In the genomic region with DNA sequence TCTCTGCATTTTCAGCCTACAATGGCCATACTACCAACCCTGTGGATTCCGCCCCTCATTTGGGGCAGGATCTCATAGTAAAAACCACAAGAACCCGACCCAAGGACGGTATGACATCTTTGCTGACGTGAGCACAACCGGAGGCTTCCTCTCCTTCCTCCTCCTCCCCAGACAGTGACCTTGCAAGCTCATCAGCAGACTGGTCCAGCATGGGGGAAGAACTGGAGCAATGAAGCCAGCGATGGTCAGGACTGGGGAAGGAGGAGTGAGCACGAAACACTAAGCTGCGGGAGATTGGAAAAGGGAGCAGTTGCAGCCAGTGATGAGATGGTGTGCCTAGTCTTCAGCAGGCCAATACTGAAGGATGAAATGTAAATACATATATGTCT, we compare ENCODE assay signal across 8 mouse cellular contexts. TPM values are rescaled to one million over a fixed set of nuclear protein-coding genes. Genes with fewer than 3 reads are reported as not detected.
DNase-seq lines count a peak whose midpoint lies in the region; ATAC-seq lines count a peak whose summit lies in the region.

No protein-coding gene starts in this region.

- H3K27me3 ChIP-seq in lung, embryonic 16.5 days (ENCODE audit: control insufficient read depth, insufficient read depth, low read depth, low read length) = no peaks in the 10 kb centered on the region
- no peaks in the 10 kb centered on the region for H3K27me3 ChIP-seq in embryonic facial prominence, embryonic 13.5 days
- H3K27me3 ChIP-seq in limb, embryonic 11.5 days (ENCODE audit: control insufficient read depth, insufficient read depth, low read length) = no peaks in the 10 kb centered on the region
- H3K27me3 ChIP-seq in neural tube, embryonic 15.5 days (replicated peaks) = no peaks in the 10 kb centered on the region

- no peaks in the 10 kb centered on the region; the same call in 1 of the 2 replicates for H3K36me3 ChIP-seq in lung, embryonic 16.5 days (ENCODE audit: control insufficient read depth, insufficient read depth, low read length)
- H3K36me3 ChIP-seq in embryonic facial prominence, embryonic 13.5 days = peaks cover 9% of the 10 kb centered on the region
- peaks cover 2% of the 10 kb centered on the region; the same call in 1 of the 2 replicates for H3K36me3 ChIP-seq in limb, embryonic 11.5 days (ENCODE audit: control insufficient read depth, insufficient read depth, low read length)
- peaks cover 14% of the 10 kb centered on the region for H3K36me3 ChIP-seq in neural tube, embryonic 15.5 days

- H3K4me2 ChIP-seq in lung, embryonic 16.5 days (ENCODE audit: low read depth, low read length) = peak overlapping the region; percentile 82
- peak overlapping the region; percentile 84 for H3K4me2 ChIP-seq in embryonic facial prominence, embryonic 13.5 days
- H3K4me2 ChIP-seq in limb, embryonic 11.5 days (ENCODE audit: low read depth, severe bottlenecking) = peak overlapping the region; percentile 80
- H3K4me2 ChIP-seq in neural tube, embryonic 15.5 days = peak overlapping the region; percentile 88

- no peaks in the 10 kb centered on the region for H3K9me3 ChIP-seq in lung, embryonic 16.5 days (ENCODE audit: control insufficient read depth, low read length)
- H3K9me3 ChIP-seq in embryonic facial prominence, embryonic 13.5 days = no peaks in the 10 kb centered on the region
- no peaks in the 10 kb centered on the region for H3K9me3 ChIP-seq in limb, embryonic 11.5 days (ENCODE audit: control insufficient read depth, low read length)
- H3K9me3 ChIP-seq in neural tube, embryonic 15.5 days (replicated peaks) = no peaks in the 10 kb centered on the region

- WGBS in lung, embryonic 16.5 days = 13% methylated on average over 8 of the region's 8 CpGs
- 9% methylated on average over 8 of the region's 8 CpGs for WGBS in embryonic facial prominence, embryonic 13.5 days
- WGBS in limb, embryonic 11.5 days = 16% methylated on average over 8 of the region's 8 CpGs
- WGBS in neural tube, embryonic 15.5 days = 9% methylated on average over 8 of the region's 8 CpGs

- no peak overlapping the region for H3K27ac ChIP-seq in lung, embryonic 16.5 days (ENCODE audit: low read length)
- H3K27ac ChIP-seq in embryonic facial prominence, embryonic 13.5 days = peak overlapping the region; percentile 83; the same call in 1 of the 2 replicates
- no peak overlapping the region for H3K27ac ChIP-seq in limb, embryonic 11.5 days (replicated peaks; ENCODE audit: low read depth, low read length)
- H3K27ac ChIP-seq in neural tube, embryonic 15.5 days (replicated peaks) = peak overlapping the region; percentile 95

- peaks cover 9% of the 10 kb centered on the region for H3K4me1 ChIP-seq in lung, embryonic 16.5 days (replicated peaks; ENCODE audit: control insufficient read depth, insufficient read depth, low read length)
- peaks cover 17% of the 10 kb centered on the region for H3K4me1 ChIP-seq in embryonic facial prominence, embryonic 13.5 days
- peaks cover 4% of the 10 kb centered on the region for H3K4me1 ChIP-seq in limb, embryonic 11.5 days (ENCODE audit: control insufficient read depth, insufficient read depth, low read length)
- H3K4me1 ChIP-seq in neural tube, embryonic 15.5 days = peaks cover 36% of the 10 kb centered on the region

- ATAC-seq in lung, embryonic 16.5 days (ENCODE audit: low read depth) = no peak
- ATAC-seq in embryonic facial prominence, embryonic 13.5 days (ENCODE audit: insufficient number of reproducible peaks, insufficient read depth, low FRiP score, low TSS enrichment, low read depth) = no peak
- ATAC-seq in limb, embryonic 11.5 days (ENCODE audit: insufficient number of reproducible peaks, low FRiP score, low TSS enrichment, low read depth) = no peak
- ATAC-seq in neural tube, embryonic 15.5 days (ENCODE audit: low FRiP score) = no peak

- H3K4me3 ChIP-seq in lung, embryonic 16.5 days (ENCODE audit: low read length) = peak overlapping the region; percentile 94
- peak overlapping the region; percentile 77 for H3K4me3 ChIP-seq in embryonic facial prominence, embryonic 13.5 days
- H3K4me3 ChIP-seq in limb, embryonic 11.5 days (ENCODE audit: low read depth, low read length) = peak overlapping the region; percentile 84
- peak overlapping the region; percentile 89 for H3K4me3 ChIP-seq in neural tube, embryonic 15.5 days (replicated peaks)

- H3K9ac ChIP-seq in lung, embryonic 16.5 days (ENCODE audit: low read length) = peak overlapping the region; percentile 72
- peak overlapping the region; percentile 78 for H3K9ac ChIP-seq in embryonic facial prominence, embryonic 13.5 days
- no peak overlapping the region for H3K9ac ChIP-seq in limb, embryonic 11.5 days (ENCODE audit: low read length)
- peak overlapping the region; percentile 91 for H3K9ac ChIP-seq in neural tube, embryonic 15.5 days (replicated peaks)

- DNase-seq in adrenal gland, adult 2 months = peak; percentile 39
- no peak for DNase-seq in adrenal gland, adult 8-10 months
- no peak for DNase-seq in lung, postnatal 14 days
- no peak for DNase-seq in limb, embryonic 11.5 days (ENCODE audit: low spot score)
- no peak for DNase-seq in embryo, embryonic 9.5 days (ENCODE audit: extremely low spot score)

RNA-seq across cellular contexts. Expression of gene Madd, which starts 1.6 kb away (rescaled TPM):
- 10 to 100 TPM; 18.5 to 20.0 TPM for total RNA-seq in adrenal gland, adult 2 months (2021)
- 8.9 and 9.0 TPM in 2 replicates for polyA plus RNA-seq in adrenal gland, adult 2 months (2012; rRNA removed)
- 10 to 100 TPM; 25.2 to 44.7 (median 32.4) TPM for total RNA-seq in adrenal gland, adult 8-10 months (2022)
- 10.4 and 12.7 TPM in 2 replicates for polyA plus RNA-seq in lung, embryonic 16.5 days (2015; fragmentation: Nextera tagmentation; extraction: Ambion mirVana)
- 16.5 and 18.2 TPM in 2 replicates for polyA plus RNA-seq in embryonic facial prominence, embryonic 13.5 days (2015; fragmentation: Nextera tagmentation; extraction: Ambion mirVana)
- polyA plus RNA-seq in limb, embryonic 11.5 days (2014; fragmentation: Nextera tagmentation; extraction: Ambion mirVana) = 6.8 and 8.1 TPM in 2 replicates
- 49.0 and 54.5 TPM in 2 replicates for polyA plus RNA-seq in neural tube, embryonic 15.5 days (2015; fragmentation: Nextera tagmentation; extraction: Ambion mirVana)

RNA-seq across cellular contexts. Expression of gene Nr1h3, which starts 20.6 kb away (rescaled TPM):
- 10 to 100 TPM; 22.1 to 56.8 TPM for total RNA-seq in adrenal gland, adult 2 months (2021)
- 44.2 and 62.7 TPM in 2 replicates for polyA plus RNA-seq in adrenal gland, adult 2 months (2012; rRNA removed)
- 10 to 100 TPM; 21.1 to 32.1 (median 25.4) TPM for total RNA-seq in adrenal gland, adult 8-10 months (2022)
- 27.0 and 30.8 TPM in 2 replicates for polyA plus RNA-seq in lung, embryonic 16.5 days (2015; fragmentation: Nextera tagmentation; extraction: Ambion mirVana)
- 0.83 and 1.9 TPM in 2 replicates for polyA plus RNA-seq in embryonic facial prominence, embryonic 13.5 days (2015; fragmentation: Nextera tagmentation; extraction: Ambion mirVana)
- 1.1 and 2.0 TPM in 2 replicates for polyA plus RNA-seq in limb, embryonic 11.5 days (2014; fragmentation: Nextera tagmentation; extraction: Ambion mirVana)
- 2.4 and 3.1 TPM in 2 replicates for polyA plus RNA-seq in neural tube, embryonic 15.5 days (2015; fragmentation: Nextera tagmentation; extraction: Ambion mirVana)

RNA-seq across cellular contexts. Expression of gene Acp2, which starts 20.7 kb away (rescaled TPM):
- 10 to 100 TPM; 49.5 to 50.4 TPM for total RNA-seq in adrenal gland, adult 2 months (2021)
- 28.7 and 46.6 TPM in 2 replicates for polyA plus RNA-seq in adrenal gland, adult 2 months (2012; rRNA removed)
- 10 to 100 TPM; 44.7 to 74.7 (median 57.5) TPM for total RNA-seq in adrenal gland, adult 8-10 months (2022)
- 32.6 and 33.3 TPM in 2 replicates for polyA plus RNA-seq in lung, embryonic 16.5 days (2015; fragmentation: Nextera tagmentation; extraction: Ambion mirVana)
- polyA plus RNA-seq in embryonic facial prominence, embryonic 13.5 days (2015; fragmentation: Nextera tagmentation; extraction: Ambion mirVana) = 28.6 and 29.0 TPM in 2 replicates
- polyA plus RNA-seq in limb, embryonic 11.5 days (2014; fragmentation: Nextera tagmentation; extraction: Ambion mirVana) = 32.0 and 33.2 TPM in 2 replicates
- 35.1 and 36.6 TPM in 2 replicates for polyA plus RNA-seq in neural tube, embryonic 15.5 days (2015; fragmentation: Nextera tagmentation; extraction: Ambion mirVana)

RNA-seq across cellular contexts. Expression of gene Ddb2, which starts 54.8 kb away (rescaled TPM):
- total RNA-seq in adrenal gland, adult 2 months (2021) = 1 to 10 TPM; 8.1 to 8.3 TPM
- polyA plus RNA-seq in adrenal gland, adult 2 months (2012; rRNA removed) = 12.4 and 12.5 TPM in 2 replicates
- total RNA-seq in adrenal gland, adult 8-10 months (2022) = 10 to 100 TPM in 3 of 4 experiments, 1 to 10 TPM in 1; 8.4 to 22.9 (median 17.1) TPM
- polyA plus RNA-seq in lung, embryonic 16.5 days (2015; fragmentation: Nextera tagmentation; extraction: Ambion mirVana) = 22.0 and 22.1 TPM in 2 replicates
- polyA plus RNA-seq in embryonic facial prominence, embryonic 13.5 days (2015; fragmentation: Nextera tagmentation; extraction: Ambion mirVana) = 20.0 and 23.6 TPM in 2 replicates
- polyA plus RNA-seq in limb, embryonic 11.5 days (2014; fragmentation: Nextera tagmentation; extraction: Ambion mirVana) = 16.3 and 18.5 TPM in 2 replicates
- 17.5 and 20.2 TPM in 2 replicates for polyA plus RNA-seq in neural tube, embryonic 15.5 days (2015; fragmentation: Nextera tagmentation; extraction: Ambion mirVana)

Comparison
In these comparisons a context has a peak if more than half of its experiments do, and no peak if none do; other contexts are left out.
1. H3K27ac ChIP-seq: peak in embryonic facial prominence, embryonic 13.5 days (single experiment) and neural tube, embryonic 15.5 days (single experiment); none in lung, embryonic 16.5 days (single experiment) and limb, embryonic 11.5 days (single experiment).
2. Peak in every context shown above with its lines, with median percentiles within 50 percentile points of each other: H3K4me2 ChIP-seq and H3K4me3 ChIP-seq.